Mouse (Mus musculus) ES-E14 (cell line): ENCODE data around the gene Abhd14a.

Source experiments
- CHD2 ChIP-seq: IDR thresholded peaks from 2 replicates; pipeline ENCODE4 v1.6.1; 2014; ENCODE audit warnings: mild to moderate bottlenecking, low read depth, low read length, inconsistent platforms
- HCFC1 ChIP-seq: IDR thresholded peaks from 2 replicates; pipeline ENCODE4 v1.6.1; 2012; ENCODE audit warnings: low read length, inconsistent platforms, borderline replicate concordance; ENCODE audit not compliant: insufficient read depth
- MAFK ChIP-seq: IDR thresholded peaks from 2 replicates; pipeline ENCODE4 v1.6.1; 2014; ENCODE audit warnings: mild to moderate bottlenecking, low read depth, low read length, inconsistent platforms; ENCODE audit not compliant: insufficient read depth
- ZC3H11A ChIP-seq: IDR thresholded peaks from 2 replicates; pipeline ENCODE4 v1.6.1; 2012; ENCODE audit warnings: low read depth, mild to moderate bottlenecking, inconsistent platforms, low read length, borderline replicate concordance

DNA sequence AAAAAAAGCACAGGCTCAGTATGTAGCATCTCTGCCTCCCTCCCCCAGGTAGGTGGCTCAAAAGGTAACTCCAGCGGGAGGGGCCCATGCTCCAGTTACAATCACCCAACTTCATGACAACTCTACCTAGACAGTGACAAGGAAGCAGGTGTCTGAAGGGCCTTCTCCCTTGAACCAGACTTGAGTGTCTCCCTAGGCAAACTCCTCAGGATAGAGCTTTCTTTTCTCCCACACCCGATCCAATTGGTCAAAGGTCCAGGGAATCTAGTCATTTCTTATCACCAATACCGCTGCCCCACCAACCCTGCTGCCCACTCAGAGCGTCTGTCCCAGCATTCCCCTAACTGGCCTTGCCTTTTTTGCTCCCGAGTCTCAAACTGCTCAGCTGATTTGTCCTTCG lies 19.2 kb upstream of the Abhd14a start:
- TF ChIP-seq HCFC1 = no peak
- TF ChIP-seq ZC3H11A = no peak
- no peak for TF ChIP-seq CHD2
- TF ChIP-seq MAFK = no peak
